Mouse (Mus musculus) limb, embryonic 14.5 days (tissue): ENCODE measurements at regions not wholly inside any gene's neighbourhood (a gene's known extent, or its start where the extent isn't known, plus 50 kb on each side); places are given as distances from the start of the nearest gene placed in this dataset.

Source experiments
- ATAC-seq: fragments of 200-750 bp; cut with Nextera tagmentation; 2 replicates; pipeline ENCODE4 v1.8.0; 2017; ENCODE audit warnings: low read depth, moderate number of reproducible peaks, moderate TSS enrichment; ENCODE audit not compliant: low FRiP score
- DNase-seq: peaks from one replicate; pipeline ENCODE4 v3.0.0-alpha.2; 2015; ENCODE audit warnings: low spot score
- H3K27ac ChIP-seq: fragments of 300-500 bp; sonication (generic); replicated peaks from 2 replicates; pipeline ENCODE4 v1.5.1; 2014; ENCODE audit warnings: low read depth, mild to moderate bottlenecking, low read length, moderate library complexity, mixed read lengths
- H3K27me3 ChIP-seq: fragments of 300-500 bp; sonication (generic); 2 replicates; pipeline ENCODE4 v1.6.1; 2014; ENCODE audit warnings: low read length, mixed read lengths; ENCODE audit not compliant: control insufficient read depth, insufficient read depth
- H3K36me3 ChIP-seq: fragments of 300-500 bp; sonication (generic); 2 replicates; pipeline ENCODE4 v1.6.1; 2014; ENCODE audit warnings: mild to moderate bottlenecking, low read length, moderate library complexity, mixed read lengths; ENCODE audit not compliant: control insufficient read depth, insufficient read depth
- H3K4me1 ChIP-seq: fragments of 300-500 bp; sonication (generic); 2 replicates; pipeline ENCODE4 v1.6.1; 2014; ENCODE audit warnings: antibody characterized with exemption, low read length, mixed read lengths; ENCODE audit not compliant: control insufficient read depth, insufficient read depth
- H3K4me2 ChIP-seq: fragments of 300-500 bp; sonication (generic); replicated peaks from 2 replicates; pipeline ENCODE4 v1.6.1; 2014; ENCODE audit warnings: low read depth, mild to moderate bottlenecking, low read length, moderate library complexity; ENCODE audit not compliant: severe bottlenecking
- H3K4me3 ChIP-seq: fragments of 300-500 bp; sonication (generic); replicated peaks from 2 replicates; pipeline ENCODE4 v1.5.1; 2014; ENCODE audit warnings: low read length
- H3K9ac ChIP-seq: fragments of 300-500 bp; sonication (generic); 2 replicates; pipeline ENCODE4 v1.6.1; 2014; ENCODE audit warnings: mild to moderate bottlenecking, low read depth, low read length, moderate library complexity; ENCODE audit not compliant: severe bottlenecking
- H3K9me3 ChIP-seq: fragments of 300-500 bp; sonication (generic); 2 replicates; pipeline ENCODE4 v1.6.1; 2016; ENCODE audit warnings: low read length; ENCODE audit not compliant: control insufficient read depth
- POLR2A ChIP-seq: fragments of 200-500 bp; IDR thresholded peaks from 2 replicates; pipeline ENCODE4 v1.8.0; 2012; ENCODE audit warnings: inconsistent platforms, mild to moderate bottlenecking, moderate library complexity, borderline replicate concordance; ENCODE audit not compliant: insufficient read depth, insufficient read length; ENCODE audit errors: extremely low read depth
- WGBS: fragments of 180-500 bp; shearing (Covaris S2); extraction: QIAGEN DNeasy Blood & Tissue Kit; methylation state at CpG from one replicate; pipeline ENCODE4 v1.1.7; 2014; 5-methylcytosine and 5-hydroxymethylcytosine counted together

DNA sequence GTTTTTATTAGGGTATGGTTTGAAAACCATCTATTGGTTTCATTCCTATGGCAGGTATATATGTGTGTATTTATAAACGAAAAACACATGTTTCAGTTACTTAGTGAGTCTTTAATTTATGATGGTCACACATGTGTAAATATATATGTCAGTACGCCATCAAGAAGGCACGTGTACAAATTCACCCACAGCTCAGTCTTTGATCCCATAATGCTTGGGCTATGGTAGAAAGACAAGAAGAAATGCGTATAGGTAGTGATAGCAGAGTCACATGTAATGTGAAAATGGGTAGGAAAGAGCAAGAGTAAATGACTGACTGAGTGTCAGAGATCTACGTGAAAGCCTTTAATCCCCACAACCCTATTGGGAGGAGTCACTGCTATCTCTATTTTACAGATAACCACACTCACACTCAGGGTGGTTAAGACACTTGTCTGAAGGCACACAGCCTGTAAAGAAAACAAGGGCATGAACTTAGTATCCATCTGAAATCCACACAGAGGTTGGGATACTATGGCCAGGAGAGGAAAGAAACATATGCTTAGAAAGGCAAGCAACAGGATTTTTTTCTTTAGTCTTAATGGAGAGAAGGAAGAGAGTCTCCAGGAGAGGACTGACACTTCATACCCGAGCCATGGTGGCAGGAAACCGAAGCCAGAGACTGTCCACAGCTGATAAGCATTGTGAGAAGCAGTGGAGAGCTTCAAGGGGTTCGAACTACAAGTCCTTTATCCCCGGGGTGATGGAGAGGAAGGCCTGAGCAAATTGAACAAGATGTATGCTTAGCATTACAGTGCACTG, 82.1 kb upstream of the Nrip1 start:
- Histone ChIP-seq H3K9ac (no peak overlapping the region), H3K27me3 (no peaks in the 10 kb centered on the region), H3K4me3 (no peak overlapping the region), H3K27ac (no peak overlapping the region), H3K9me3 (no peaks in the 10 kb centered on the region), H3K4me1 (peaks cover 9% of the 10 kb centered on the region), H3K4me2 (no peak overlapping the region), H3K36me3 (no peaks in the 10 kb centered on the region)
- ATAC-seq: no peak
- DNase-seq: no peak
- whole genome bisulfite sequencing: 69% methylated on average over 9 of the region's 9 CpGs
- no peak for TF ChIP-seq POLR2A

DNA sequence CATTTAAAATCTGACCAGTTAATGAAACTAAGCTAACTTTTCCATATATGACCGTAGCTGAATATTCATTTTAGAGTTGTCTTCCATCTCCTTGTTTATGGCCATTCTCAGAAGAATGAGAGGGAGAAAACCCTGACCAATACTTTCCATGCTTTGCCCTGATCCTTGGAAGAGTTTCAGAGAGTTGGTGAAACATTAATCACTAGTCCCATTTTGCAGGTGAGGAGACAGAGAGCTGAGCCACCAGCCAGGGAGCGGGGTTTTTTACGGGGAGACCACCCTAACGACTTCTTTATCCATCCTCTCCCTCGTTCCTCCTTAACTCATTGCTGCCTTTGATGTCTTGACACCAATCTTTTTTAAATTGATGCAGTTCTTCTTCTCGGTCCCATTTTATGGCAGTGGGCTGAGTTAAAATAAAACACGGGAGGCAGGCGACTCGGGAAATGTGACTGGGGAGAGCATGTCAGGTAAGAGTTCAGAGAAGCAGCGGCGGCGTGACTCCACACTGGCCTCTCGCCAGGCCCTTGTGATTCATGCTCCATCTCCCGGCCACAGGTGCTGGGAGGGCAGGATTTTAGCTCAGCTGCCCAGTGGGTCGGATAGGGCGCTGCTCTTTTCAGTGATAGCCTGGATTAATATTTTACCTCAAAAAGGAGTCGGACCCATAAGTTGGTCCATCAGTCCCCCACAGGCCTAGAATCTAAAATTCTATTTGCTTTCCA, 81.3 kb upstream of the Nrip1 start:
- Histone ChIP-seq H3K9ac (no peak overlapping the region), H3K9me3 (no peaks in the 10 kb centered on the region), H3K27ac (no peak overlapping the region), H3K27me3 (no peaks in the 10 kb centered on the region), H3K4me1 (peaks cover 9% of the 10 kb centered on the region), H3K36me3 (no peaks in the 10 kb centered on the region), H3K4me2 (no peak overlapping the region), H3K4me3 (no peak overlapping the region)
- WGBS: 33% methylated on average over 17 of the region's 17 CpGs
- DNase-seq (no peak), ATAC-seq (no peak)
- TF ChIP-seq POLR2A: no peak

DNA sequence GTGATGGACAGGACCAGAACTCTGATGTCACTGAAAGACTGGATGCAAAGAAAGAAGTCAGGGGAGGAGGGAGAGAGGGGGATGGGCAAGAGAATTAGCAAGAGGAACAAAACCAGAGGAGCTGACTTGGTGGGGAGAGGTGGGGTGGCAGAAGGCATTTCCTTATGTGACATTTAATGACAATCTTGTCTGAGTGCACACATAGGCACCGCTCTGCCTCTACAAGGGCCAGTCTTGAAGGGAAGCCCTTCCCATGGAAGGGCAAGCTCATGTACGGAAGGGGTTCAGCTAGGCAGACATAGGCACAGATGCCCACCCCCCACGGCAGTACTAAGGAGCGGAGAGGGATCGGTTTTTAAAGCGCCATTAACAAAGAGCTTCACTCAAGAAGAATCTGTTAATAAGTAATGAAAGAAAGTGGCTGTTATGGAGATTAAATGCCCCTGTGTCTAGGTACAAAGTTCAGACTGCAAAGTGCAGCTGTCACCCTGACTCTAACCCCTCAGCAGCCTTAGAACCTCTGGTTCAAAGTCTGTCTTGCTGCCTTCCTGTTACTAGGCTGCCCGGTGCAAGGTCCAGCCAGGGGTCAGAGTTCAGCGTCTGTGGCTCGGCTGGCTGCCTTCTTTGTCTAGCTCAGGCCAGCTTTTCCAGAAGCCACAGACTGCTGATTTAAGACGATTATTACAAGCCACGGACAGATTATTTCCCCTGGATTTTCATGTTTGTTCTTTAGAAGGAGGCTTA, 80.0 kb upstream of the Nrip1 start:
- Histone ChIP-seq H3K27ac (no peak overlapping the region), H3K4me2 (no peak overlapping the region)

DNA sequence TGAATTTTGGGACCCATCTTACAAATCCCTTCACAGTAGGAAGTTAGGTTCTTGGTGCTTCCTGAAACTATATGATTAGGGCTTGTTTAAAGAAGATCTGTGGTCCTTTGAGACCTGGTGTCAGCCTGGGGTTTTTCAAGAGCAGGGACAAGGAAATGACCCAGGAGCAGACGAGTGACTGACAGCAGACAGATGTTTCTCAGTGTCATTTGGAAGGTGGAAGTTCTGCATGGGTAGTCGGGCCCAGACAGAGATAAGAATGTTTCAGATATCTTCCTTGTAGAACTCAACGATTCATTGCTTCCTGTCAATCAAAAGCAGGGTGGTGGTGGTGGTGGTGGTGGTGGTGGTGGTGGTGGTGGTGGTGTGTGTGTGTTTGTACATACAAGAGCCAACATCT, 75.1 kb upstream of the Nrip1 start:
- Histone ChIP-seq H3K9ac (no peak overlapping the region), H3K4me1 (peaks cover 4% of the 10 kb centered on the region), H3K4me3 (no peak overlapping the region), H3K9me3 (no peaks in the 10 kb centered on the region), H3K36me3 (no peaks in the 10 kb centered on the region), H3K4me2 (no peak overlapping the region), H3K27me3 (no peaks in the 10 kb centered on the region), H3K27ac (no peak overlapping the region)
- ATAC-seq (no peak), DNase-seq (no peak)
- 80% methylated on average over 3 of the region's 3 CpGs for WGBS
- TF ChIP-seq POLR2A: no peak

More for the DNA sequence above, 80.0 kb upstream of the Nrip1 start:
- no peaks in the 10 kb centered on the region for H3K36me3 ChIP-seq
- peaks cover 9% of the 10 kb centered on the region for H3K4me1 ChIP-seq
- ATAC-seq: peak; percentile 30; the same call in 1 of the 2 replicates
- no peak overlapping the region for H3K4me3 ChIP-seq
- WGBS: 16% methylated on average over 11 of the region's 11 CpGs
- no peak overlapping the region for H3K9ac ChIP-seq
- no peak for TF ChIP-seq POLR2A
- H3K9me3 ChIP-seq: no peaks in the 10 kb centered on the region
- DNase-seq: no peak
- no peaks in the 10 kb centered on the region for H3K27me3 ChIP-seq

DNA sequence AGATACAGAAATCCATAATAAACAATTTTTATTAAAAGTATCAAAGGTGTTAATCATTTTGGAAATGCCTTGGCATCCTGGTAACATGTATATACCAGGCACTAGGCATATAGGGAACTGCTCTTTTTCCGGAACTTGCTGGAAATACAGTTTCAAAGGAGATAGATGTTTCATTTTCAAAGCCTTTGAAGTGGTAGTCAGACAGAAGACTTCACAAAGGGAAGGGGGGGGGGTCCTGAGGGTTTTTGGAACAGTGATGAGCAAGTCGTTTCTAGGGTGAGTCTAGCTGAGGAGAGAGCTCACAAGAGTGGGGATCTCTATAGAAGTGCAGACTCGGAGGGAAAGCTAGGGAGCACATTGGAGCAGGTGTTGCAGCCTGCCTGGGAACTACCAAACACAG, 73.4 kb upstream of the Nrip1 start:
- no peak for TF ChIP-seq POLR2A
- 68% methylated on average over 3 of the region's 3 CpGs for WGBS
- Histone ChIP-seq H3K4me2 (no peak overlapping the region), H3K36me3 (no peaks in the 10 kb centered on the region), H3K9me3 (no peaks in the 10 kb centered on the region), H3K27me3 (no peaks in the 10 kb centered on the region), H3K9ac (no peak overlapping the region), H3K27ac (no peak overlapping the region), H3K4me3 (no peak overlapping the region), H3K4me1 (no peaks in the 10 kb centered on the region)
- DNase-seq: no peak
- no peak for ATAC-seq
